49 mouse cellular contexts compared by ENCODE assay signal in genomic region chr14:54267966-54268365, GRCm38 (mm10). TPM values are rescaled to one million over a fixed set of nuclear protein-coding genes. Genes with fewer than 3 reads are reported as not detected.
"Had no signal": no experiment of that assay in that cellular context is flagged by ENCODE, and none has a peak within 500 bp of the region (broad histone marks: within the 10 kb centered on the region; RNA-seq: fewer than 3 reads in every experiment).

No protein-coding gene starts in this region.

- H3K27ac ChIP-seq: heart, embryonic 13.5 days; heart, embryonic 15.5 days; hindbrain, embryonic 10.5 days; hindbrain, embryonic 12.5 days; hindbrain, embryonic 13.5 days; hindbrain, embryonic 14.5 days; hindbrain, embryonic 15.5 days; hindbrain, postnatal 0 days; intestine, embryonic 15.5 days; kidney, embryonic 15.5 days; kidney, postnatal 0 days; layer of hippocampus, adult 2 months; left cerebral cortex, adult 2 months had no signal

- DNase-seq: heart, postnatal 10 days; heart, postnatal 14 days; heart, postnatal 36 days; heart, postnatal 4 days; kidney, adult 11 months; kidney, adult 18-20 months; kidney, adult 2 months; kidney, adult 8-10 months; kidney, adult 9 months; kidney, postnatal 10 days; kidney, postnatal 14 days; kidney, postnatal 25 days; kidney, postnatal 36 days; kidney, postnatal 4 days; layer of hippocampus, adult 9-11 months; layer of hippocampus, postnatal 36 days had no signal

- H3K27me3 ChIP-seq: heart, embryonic 13.5 days; heart, embryonic 15.5 days; hindbrain, embryonic 12.5 days; hindbrain, embryonic 13.5 days; hindbrain, embryonic 15.5 days; intestine, embryonic 15.5 days; kidney, embryonic 15.5 days had no signal

- H3K4me1 ChIP-seq: hindbrain, embryonic 12.5 days; hindbrain, embryonic 15.5 days; intestine, embryonic 15.5 days; kidney, embryonic 15.5 days had no signal

- H3K4me3 ChIP-seq: heart, embryonic 13.5 days; heart, embryonic 15.5 days; hindbrain, embryonic 10.5 days; hindbrain, embryonic 12.5 days; hindbrain, embryonic 13.5 days; hindbrain, embryonic 15.5 days; intestine, embryonic 15.5 days; kidney, embryonic 15.5 days; layer of hippocampus, adult 2 months; left cerebral cortex, adult 2 months had no signal

- H3K36me3 ChIP-seq: hindbrain, embryonic 15.5 days had no signal

- H3K9ac ChIP-seq: heart, embryonic 13.5 days; heart, embryonic 15.5 days; hindbrain, embryonic 12.5 days; hindbrain, embryonic 13.5 days; hindbrain, embryonic 14.5 days; hindbrain, embryonic 15.5 days; intestine, embryonic 15.5 days; kidney, embryonic 15.5 days had no signal

- H3K4me2 ChIP-seq: heart, embryonic 13.5 days; heart, embryonic 15.5 days; hindbrain, embryonic 12.5 days; hindbrain, embryonic 13.5 days; hindbrain, embryonic 14.5 days; hindbrain, embryonic 15.5 days; intestine, embryonic 15.5 days; kidney, embryonic 15.5 days had no signal

- ATAC-seq: hindbrain, embryonic 16.5 days; hindbrain, postnatal 0 days; inflammation-experienced regulatory T-cells, adult 6 months; intestine, embryonic 15.5 days; intestine, embryonic 16.5 days; intestine, postnatal 0 days had no signal

- H3K9me3 ChIP-seq: heart, embryonic 13.5 days; heart, embryonic 15.5 days; hindbrain, embryonic 10.5 days; hindbrain, embryonic 12.5 days; hindbrain, embryonic 13.5 days; hindbrain, embryonic 15.5 days; intestine, embryonic 15.5 days; kidney, embryonic 15.5 days had no signal

RNA-seq across cellular contexts. Expression of gene Olfr49, which starts 16.8 kb away (rescaled TPM):
- total RNA-seq: heart, postnatal 10 days; heart, postnatal 14 days; heart, postnatal 25 days; heart, postnatal 36 days; heart, postnatal 4 days; hematopoietic stem cell, adult 5-6 weeks; hindbrain, postnatal 0 days; layer of hippocampus, adult 18-20 months; layer of hippocampus, adult 2 months; layer of hippocampus, adult 8-10 months; layer of hippocampus, postnatal 10 days; layer of hippocampus, postnatal 14 days; layer of hippocampus, postnatal 25 days; layer of hippocampus, postnatal 36 days; left cerebral cortex, adult 18-20 months; left cerebral cortex, adult 2 months; left cerebral cortex, adult 8-10 months had no signal
- polyA plus RNA-seq: heart, embryonic 13.5 days; heart, embryonic 16.5 days; heart, postnatal 0 days; hindbrain, embryonic 10.5 days; hindbrain, embryonic 11.5 days; hindbrain, embryonic 12.5 days; hindbrain, embryonic 13.5 days; hindbrain, embryonic 14.5 days; hindbrain, embryonic 15.5 days; hindbrain, embryonic 16.5 days; hindbrain, postnatal 0 days; intestine, embryonic 14.5 days; intestine, embryonic 15.5 days; intestine, embryonic 16.5 days; kidney, adult 2 months; kidney, embryonic 14.5 days; kidney, embryonic 16.5 days; kidney, postnatal 0 days; large intestine, adult 2 months had no signal
